Mouse (Mus musculus) embryonic fibroblast, embryonic 13.5 days (primary cell): ENCODE results near the gene Bend7.

ENCODE experiments used
- CTCF ChIP-seq: IDR thresholded peaks from 2 replicates; pipeline ENCODE4 v1.5.1; 2011; ENCODE audit warnings: mild to moderate bottlenecking, control low read depth, low read length, moderate library complexity, borderline replicate concordance; ENCODE audit not compliant: insufficient read depth
- POLR2A ChIP-seq: IDR thresholded peaks from 2 replicates; pipeline ENCODE4 v1.6.1; 2011; ENCODE audit warnings: low read depth, mild to moderate bottlenecking, control low read depth, low read length, moderate library complexity

GRCm38 (mm10) chr2:4849449-4849848 lies 131.8 kb downstream of the Bend7 start:
- TF ChIP-seq POLR2A: no peak
- no peak for TF ChIP-seq CTCF
